11 mouse cellular contexts compared by ENCODE assay signal in genomic region chr11:103100361-103100760, GRCm38 (mm10). TPM values are rescaled to one million over a fixed set of nuclear protein-coding genes. Genes with fewer than 3 reads are reported as not detected.
A peak's percentile ranks its signal among the peaks of the same experiment; 100 is the strongest.
DNase-seq lines count a peak whose midpoint lies in the region; ATAC-seq and TF ChIP-seq lines count a peak whose summit lies in the region.
"Had no signal": no experiment of that assay in that cellular context is flagged by ENCODE, and none has a peak within 500 bp of the region (broad histone marks: within the 10 kb centered on the region; RNA-seq: fewer than 3 reads in every experiment).

No protein-coding gene starts in this region.

- 44% methylated on average over 8 of the region's 8 CpGs for WGBS in kidney, embryonic 16.5 days

- no peak for TF ChIP-seq CTCF in gastrocnemius, adult 2 months (IDR thresholded peaks at IDR 0.05)
- no peak for TF ChIP-seq CTCF in CH12.LX (conservative IDR thresholded peaks at IDR 0.05 in 1 of 2, IDR thresholded peaks at IDR 0.05 in 1 of 2; ENCODE audit: low read depth in 2 of 2, low read length in 2 of 2)

- peak; percentile 16; the same call in 1 of the 2 replicates for TF ChIP-seq EP300 in CH12.LX (IDR thresholded peaks at IDR 0.05; ENCODE audit: low read length)

- in situ Hi-C loops in CH12.LX (cut with MboI; ENCODE audit: low pct_ligation_motif_present, low pct_unique_long_range_greater_than_20kb, low sequenced_read_pairs): loop anchor here (5.0 kb wide), 2 partner anchors 57 to 227 kb away; no protein-coding TSS in a partner anchor

- peaks cover 6% of the 10 kb centered on the region for H3K27me3 ChIP-seq in CH12.LX (replicated peaks)
- no peaks in the 10 kb centered on the region; the same call in 1 of the 2 replicates for H3K27me3 ChIP-seq in kidney, embryonic 16.5 days (ENCODE audit: insufficient read depth, low read length)

- intact Hi-C loops in gastrocnemius, adult 2 months (cut with DNase I): loop anchor here (5.0 kb wide), 2 partner anchors 42 to 227 kb away; no protein-coding TSS in a partner anchor

- dilution Hi-C loops in CH12.LX (cut with MboI; ENCODE audit: extremely low pct_ligation_motif_present, extremely low pct_unique_long_range_greater_than_20kb, low sequenced_read_pairs): no loop called here

- H3K9me3 ChIP-seq in CH12.LX (replicated peaks; ENCODE audit: low read length): no peaks in the 10 kb centered on the region
- no peaks in the 10 kb centered on the region for H3K9me3 ChIP-seq in kidney, embryonic 16.5 days (ENCODE audit: low read length)
- H3K9me3 ChIP-seq: hindbrain, embryonic 12.5 days; limb, embryonic 12.5 days had no signal

- DNase-seq in gastrocnemius, adult 2 months: peak; percentile 19
- no peak for DNase-seq in gastrocnemius, postnatal 10 days
- DNase-seq in kidney, adult 11 months: peak; percentile 35
- DNase-seq in kidney, postnatal 14 days: no peak
- DNase-seq in CH12.LX (ENCODE audit: extremely low read depth): no peak
- DNase-seq in lung, adult 18-20 months: no peak
- no peak for DNase-seq in adrenal gland, adult 8-10 months

- H3K9ac ChIP-seq in CH12.LX (ENCODE audit: insufficient read depth, low read depth): peak overlapping the region; percentile 82
- 0 out of 2 replicates have a peak overlapping the region, but pooled peaks have one; percentile 29 for H3K9ac ChIP-seq in kidney, embryonic 16.5 days (replicated peaks; ENCODE audit: low read length)

- H3K4me2 ChIP-seq in CH12.LX (ENCODE audit: insufficient read depth, low read depth, poor library complexity, severe bottlenecking): peak overlapping the region; percentile 47
- H3K4me2 ChIP-seq in kidney, embryonic 16.5 days (replicated peaks; ENCODE audit: low read depth, low read length): peak overlapping the region; percentile 92

- H3K36me3 ChIP-seq in CH12.LX (replicated peaks in 1 of 2; ENCODE audit: control insufficient read depth in 1 of 2, insufficient read depth in 1 of 2, low read length in 1 of 2): peaks cover 10 to 38% of the 10 kb centered on the region in 2 experiments
- H3K36me3 ChIP-seq in kidney, embryonic 16.5 days (ENCODE audit: insufficient read depth, low read length): no peaks in the 10 kb centered on the region
- H3K36me3 ChIP-seq: hindbrain, embryonic 12.5 days; limb, embryonic 12.5 days had no signal

- TF ChIP-seq POLR2A in CH12.LX (IDR thresholded peaks at IDR 0.05; ENCODE audit: low read depth, low read length): no peak

- peaks cover 36% of the 10 kb centered on the region for H3K79me2 ChIP-seq in CH12.LX (replicated peaks; ENCODE audit: control insufficient read depth, extremely low read depth, insufficient read depth, poor library complexity, severe bottlenecking)

- peaks cover 47 to 77% of the 10 kb centered on the region in 2 experiments for H3K4me1 ChIP-seq in CH12.LX (ENCODE audit: control insufficient read depth in 1 of 2, insufficient read depth in 2 of 2)
- peaks cover 62% of the 10 kb centered on the region for H3K4me1 ChIP-seq in kidney, embryonic 16.5 days (ENCODE audit: insufficient read depth, low read length)

- H3K4me3 ChIP-seq in gastrocnemius, adult 2 months: peak overlapping the region; percentile 84
- H3K4me3 ChIP-seq in CH12.LX (replicated peaks in 1 of 3; ENCODE audit: low read depth in 2 of 3, low read length in 2 of 3, poor library complexity in 1 of 3): peak overlapping the region; percentile 61 to 91 (median 79)
- peak overlapping the region; percentile 66 for H3K4me3 ChIP-seq in kidney, embryonic 16.5 days (ENCODE audit: low read length)

- no peak for ATAC-seq in kidney, embryonic 16.5 days (ENCODE audit: low FRiP score, low TSS enrichment)

- no peak for TF ChIP-seq RAD21 in CH12.LX (IDR thresholded peaks at IDR 0.05; ENCODE audit: low read depth, low read length)

- peak overlapping the region; percentile 96 for H3K27ac ChIP-seq in gastrocnemius, adult 2 months
- no peak overlapping the region; the same call in 1 of the 2 replicates for H3K27ac ChIP-seq in CH12.LX (ENCODE audit: insufficient read depth, low read depth)
- no peak overlapping the region for H3K27ac ChIP-seq in kidney, embryonic 16.5 days (ENCODE audit: low read length)
- H3K27ac ChIP-seq: hindbrain, embryonic 12.5 days; limb, embryonic 12.5 days had no signal

TF ChIP-seq in CH12.LX, 34 proteins besides CTCF, POLR2A, EP300 and RAD21:
- no peak for TF ChIP-seq CHD1 (IDR thresholded peaks at IDR 0.05; ENCODE audit: low read depth, low read length)
- no peak for TF ChIP-seq NRF1 (IDR thresholded peaks at IDR 0.05; ENCODE audit: low read depth, low read length)
- no peak for TF ChIP-seq NELFE (IDR thresholded peaks at IDR 0.05; ENCODE audit: low read depth, low read length)
- TF ChIP-seq IRF4 (IDR thresholded peaks at IDR 0.05; ENCODE audit: low read depth, low read length): peak; percentile 41; the same call in 1 of the 2 replicates
- TF ChIP-seq PAX5 (IDR thresholded peaks at IDR 0.05; ENCODE audit: low read length): no peak
- TF ChIP-seq MAFK (IDR thresholded peaks at IDR 0.05; ENCODE audit: insufficient replicate concordance, low read length): no peak
- peak; percentile 49; the same call in 1 of the 2 replicates for TF ChIP-seq BHLHE40 (IDR thresholded peaks at IDR 0.05; ENCODE audit: low read depth, low read length)

RNA-seq across cellular contexts. Expression of gene Plcd3, which starts 1.1 kb away (rescaled TPM):
- total RNA-seq in gastrocnemius, adult 2 months (2021): 1 to 10 TPM; 4.6 to 5.9 TPM
- total RNA-seq in gastrocnemius, postnatal 10 days (2021): 1 to 10 TPM; 5.8 to 8.6 TPM
- total RNA-seq in CH12.LX (2012; rRNA removed) (24.3 and 27.4 TPM in 2 replicates), CH12.LX (2014; rRNA removed) (6.3 and 7.1 TPM in 2 replicates)
- polyA plus RNA-seq in CH12.LX (2012; ENCODE audit: insufficient read length, low read depth): 9.7 and 11.3 TPM in 2 replicates
- polyA plus RNA-seq in kidney, embryonic 16.5 days (2015; fragmentation: Nextera tagmentation; extraction: Ambion mirVana): 8.2 and 8.7 TPM in 2 replicates
- 10 to 100 TPM; 10.0 to 18.9 (median 13.6) TPM for total RNA-seq in adrenal gland, adult 8-10 months (2022)
- total RNA-seq: megakaryocyte-erythroid progenitor cell, adult 5-6 weeks had no signal

RNA-seq across cellular contexts. Expression of gene Acbd4, which starts 1.1 kb away (rescaled TPM):
- 10 to 100 TPM; 24.2 to 28.6 TPM for total RNA-seq in gastrocnemius, adult 2 months (2021)
- 10 to 100 TPM; 34.9 to 50.5 TPM for total RNA-seq in gastrocnemius, postnatal 10 days (2021)
- total RNA-seq in CH12.LX (2012; rRNA removed) (60.9 and 62.6 TPM in 2 replicates), CH12.LX (2014; rRNA removed) (50.2 and 51.4 TPM in 2 replicates)
- 68.4 and 75.1 TPM in 2 replicates for polyA plus RNA-seq in CH12.LX (2012; ENCODE audit: insufficient read length, low read depth)
- polyA plus RNA-seq in kidney, embryonic 16.5 days (2015; fragmentation: Nextera tagmentation; extraction: Ambion mirVana): 28.7 and 29.9 TPM in 2 replicates
- 100 to 1,000 TPM; 114 to 181 (median 146) TPM for total RNA-seq in adrenal gland, adult 8-10 months (2022)

RNA-seq across cellular contexts. Expression of gene Hexim1, which starts 15.7 kb away (rescaled TPM):
- total RNA-seq in gastrocnemius, adult 2 months (2021): 10 to 100 TPM; 18.6 to 21.8 TPM
- total RNA-seq in gastrocnemius, postnatal 10 days (2021): 10 to 100 TPM; 24.0 to 26.7 TPM
- total RNA-seq in CH12.LX (2012; rRNA removed) (25.9 and 38.9 TPM in 2 replicates), CH12.LX (2014; rRNA removed) (16.4 and 20.2 TPM in 2 replicates)
- 50.4 and 51.8 TPM in 2 replicates for polyA plus RNA-seq in CH12.LX (2012; ENCODE audit: insufficient read length, low read depth)
- 5.5 and 6.6 TPM in 2 replicates for polyA plus RNA-seq in kidney, embryonic 16.5 days (2015; fragmentation: Nextera tagmentation; extraction: Ambion mirVana)
- total RNA-seq in adrenal gland, adult 8-10 months (2022): 10 to 100 TPM; 75.2 to 90.2 (median 86.0) TPM

RNA-seq across cellular contexts. Expression of gene Hexim2, which starts 31.9 kb away (rescaled TPM):
- 1 to 10 TPM; 2.0 to 3.6 TPM for total RNA-seq in gastrocnemius, adult 2 months (2021)
- 1 to 10 TPM; 5.8 to 6.7 TPM for total RNA-seq in gastrocnemius, postnatal 10 days (2021)
- 31.4 and 33.3 TPM in 2 replicates for total RNA-seq in CH12.LX (2012; rRNA removed)
- 28.8 and 33.0 TPM in 2 replicates for total RNA-seq in CH12.LX (2014; rRNA removed)
- 27.0 and 31.6 TPM in 2 replicates for polyA plus RNA-seq in CH12.LX (2012; ENCODE audit: insufficient read length, low read depth)
- 11.3 and 11.8 TPM in 2 replicates for polyA plus RNA-seq in kidney, embryonic 16.5 days (2015; fragmentation: Nextera tagmentation; extraction: Ambion mirVana)
- 1 to 10 TPM; 6.1 to 9.3 (median 8.6) TPM for total RNA-seq in adrenal gland, adult 8-10 months (2022)

Comparison
In these comparisons a context has a peak if more than half of its experiments do, and no peak if none do; other contexts are left out.
1. DNase-seq: peak in gastrocnemius, adult 2 months (single experiment) and kidney, adult 11 months (single experiment); none in gastrocnemius, postnatal 10 days (single experiment), kidney, postnatal 14 days (single experiment), CH12.LX (single experiment), lung, adult 18-20 months (0 of 2) and adrenal gland, adult 8-10 months (single experiment).
2. Peak in every context shown above with its lines, with median percentiles within 50 percentile points of each other: H3K4me3 ChIP-seq.